Mouse (Mus musculus): ENCODE data around the gene Sh3pxd2a. TPM values are rescaled to one million over a fixed set of nuclear protein-coding genes. Genes with fewer than 3 reads are reported as not detected.

Gene Sh3pxd2a
- total and polyA plus RNA-seq, 2 experiments from 2014 or later, result 3.4 to 47.2 TPM

GRCm38 (mm10) chr19:47403391-47404379 is 60.5 kb downstream of the Sh3pxd2a start:
- no peaks in the 10 kb centered on the region for H3K9me3 ChIP-seq (replicated peaks; ENCODE audit: control insufficient read depth, low read length)
- H3K27ac ChIP-seq (ENCODE audit: low read depth), result peak overlapping the region; percentile 63
- no peak for DNase-seq (ENCODE audit: low spot score)
- H3K27me3 ChIP-seq (ENCODE audit: control insufficient read depth, insufficient read depth, low read length), result no peaks in the 10 kb centered on the region
- H3K4me1 ChIP-seq (ENCODE audit: control insufficient read depth, insufficient read depth), result peaks cover 36% of the 10 kb centered on the region
- no peak for ATAC-seq (ENCODE audit: insufficient read depth, low read depth)
- H3K9ac ChIP-seq (replicated peaks; ENCODE audit: low read depth, low read length), result no peak overlapping the region
- TF ChIP-seq CTCF (IDR thresholded peaks at IDR 0.05; ENCODE audit: low read depth) (no peak), EP300 (IDR thresholded peaks at IDR 0.05; ENCODE audit: low read depth) (no peak)
- H3K4me3 ChIP-seq (ENCODE audit: low read depth, low read length), result no peak overlapping the region
- 56% methylated on average over 3 of the region's 3 CpGs for WGBS
- no peaks in the 10 kb centered on the region for H3K36me3 ChIP-seq (replicated peaks; ENCODE audit: control insufficient read depth, insufficient read depth, low read length)
- H3K4me2 ChIP-seq (ENCODE audit: low read depth, low read length), result 0 out of 2 replicates have a peak overlapping the region, but pooled peaks have one; percentile 11

- no peak overlapping the region for H3K9ac ChIP-seq (replicated peaks; ENCODE audit: low read depth, low read length)
- 0 out of 2 replicates have a peak overlapping the region, but pooled peaks have one; percentile 11 for H3K4me2 ChIP-seq (ENCODE audit: low read depth, low read length)
Observed at GRCm38 (mm10) chr19:47402976-47403375, 61.2 kb downstream of the Sh3pxd2a start.

GRCm38 (mm10) chr19:47402544-47402943 is 61.7 kb downstream of the Sh3pxd2a start:
- Histone ChIP-seq H3K27ac (ENCODE audit: low read depth) (peak overlapping the region; percentile 63), H3K9me3 (replicated peaks; ENCODE audit: control insufficient read depth, low read length) (no peaks in the 10 kb centered on the region), H3K4me1 (ENCODE audit: control insufficient read depth, insufficient read depth) (peaks cover 36% of the 10 kb centered on the region), H3K9ac (replicated peaks; ENCODE audit: low read depth, low read length) (no peak overlapping the region), H3K36me3 (replicated peaks; ENCODE audit: control insufficient read depth, insufficient read depth, low read length) (peaks cover 2% of the 10 kb centered on the region; the same call in 1 of the 2 replicates), H3K4me2 (ENCODE audit: low read depth, low read length) (0 out of 2 replicates have a peak overlapping the region, but pooled peaks have one; percentile 1), H3K27me3 (ENCODE audit: control insufficient read depth, insufficient read depth, low read length) (no peaks in the 10 kb centered on the region), H3K4me3 (ENCODE audit: low read depth, low read length) (no peak overlapping the region)
- 39% methylated on average over 4 of the region's 4 CpGs for WGBS
- 0 out of 2 replicates have a peak, but pooled peaks have one; percentile 2 for ATAC-seq (ENCODE audit: insufficient read depth, low read depth)
- no peak for TF ChIP-seq EP300 (IDR thresholded peaks at IDR 0.05; ENCODE audit: low read depth)
- no peak for TF ChIP-seq CTCF (IDR thresholded peaks at IDR 0.05; ENCODE audit: low read depth)
- DNase-seq (ENCODE audit: low spot score), result no peak

More at GRCm38 (mm10) chr19:47402976-47403375, 61.2 kb downstream of the Sh3pxd2a start:
- Histone ChIP-seq H3K27ac (ENCODE audit: low read depth) (peak overlapping the region; percentile 63), H3K36me3 (replicated peaks; ENCODE audit: control insufficient read depth, insufficient read depth, low read length) (no peaks in the 10 kb centered on the region), H3K9me3 (replicated peaks; ENCODE audit: control insufficient read depth, low read length) (no peaks in the 10 kb centered on the region), H3K27me3 (ENCODE audit: control insufficient read depth, insufficient read depth, low read length) (no peaks in the 10 kb centered on the region), H3K4me3 (ENCODE audit: low read depth, low read length) (no peak overlapping the region), H3K4me1 (ENCODE audit: control insufficient read depth, insufficient read depth) (peaks cover 36% of the 10 kb centered on the region)
- DNase-seq (ENCODE audit: low spot score) (peak; percentile 69), ATAC-seq (ENCODE audit: insufficient read depth, low read depth) (peak; percentile 83)
- no peak for TF ChIP-seq EP300 (IDR thresholded peaks at IDR 0.05; ENCODE audit: low read depth)
- TF ChIP-seq CTCF (IDR thresholded peaks at IDR 0.05; ENCODE audit: low read depth), result no peak
- 19% methylated on average over 6 of the region's 6 CpGs for WGBS

GRCm38 (mm10) chr19:47399709-47400108 is 64.5 kb downstream of the Sh3pxd2a start:
- H3K4me2 ChIP-seq (ENCODE audit: low read depth, low read length), result no peak overlapping the region
- TF ChIP-seq EP300 (IDR thresholded peaks at IDR 0.05; ENCODE audit: low read depth) (no peak), CTCF (IDR thresholded peaks at IDR 0.05; ENCODE audit: low read depth) (no peak)
- no peak for ATAC-seq (ENCODE audit: insufficient read depth, low read depth)
- peaks cover 17% of the 10 kb centered on the region for H3K36me3 ChIP-seq (replicated peaks; ENCODE audit: control insufficient read depth, insufficient read depth, low read length)
- peaks cover 26% of the 10 kb centered on the region for H3K4me1 ChIP-seq (ENCODE audit: control insufficient read depth, insufficient read depth)
- H3K4me3 ChIP-seq (ENCODE audit: low read depth, low read length), result no peak overlapping the region
- H3K9me3 ChIP-seq (replicated peaks; ENCODE audit: control insufficient read depth, low read length), result no peaks in the 10 kb centered on the region
- H3K27ac ChIP-seq (ENCODE audit: low read depth), result no peak overlapping the region
- DNase-seq (ENCODE audit: low spot score), result no peak
- H3K9ac ChIP-seq (replicated peaks; ENCODE audit: low read depth, low read length), result no peak overlapping the region
- WGBS, result 53% methylated on average over 4 of the region's 4 CpGs
- H3K27me3 ChIP-seq (ENCODE audit: control insufficient read depth, insufficient read depth, low read length), result no peaks in the 10 kb centered on the region

- Histone ChIP-seq H3K4me3 (ENCODE audit: low read depth, low read length) (no peak overlapping the region), H3K4me1 (ENCODE audit: control insufficient read depth, insufficient read depth) (peaks cover 25% of the 10 kb centered on the region), H3K9ac (replicated peaks; ENCODE audit: low read depth, low read length) (no peak overlapping the region), H3K27ac (ENCODE audit: low read depth) (no peak overlapping the region), H3K36me3 (replicated peaks; ENCODE audit: control insufficient read depth, insufficient read depth, low read length) (peaks cover 21% of the 10 kb centered on the region), H3K27me3 (ENCODE audit: control insufficient read depth, insufficient read depth, low read length) (no peaks in the 10 kb centered on the region), H3K9me3 (replicated peaks; ENCODE audit: control insufficient read depth, low read length) (no peaks in the 10 kb centered on the region), H3K4me2 (ENCODE audit: low read depth, low read length) (no peak overlapping the region)
- ATAC-seq (ENCODE audit: insufficient read depth, low read depth) (no peak), DNase-seq (ENCODE audit: low spot score) (no peak)
- 97% methylated on average over 11 of the region's 11 CpGs for WGBS
- no peak for TF ChIP-seq EP300 (IDR thresholded peaks at IDR 0.05; ENCODE audit: low read depth)
- no peak for TF ChIP-seq CTCF (IDR thresholded peaks at IDR 0.05; ENCODE audit: low read depth)
Observed at GRCm38 (mm10) chr19:47399029-47399428, 65.2 kb downstream of the Sh3pxd2a start.

All from heart, postnatal 0 days (tissue).